Mouse (Mus musculus) C2C12 (cell line): ENCODE results near the gene Nol3.

Experiments
- CTCF ChIP-seq: IDR thresholded peaks from one replicate; pipeline ENCODE4 v1.5.1; 2011; ENCODE audit not compliant: control insufficient read depth, insufficient read depth, insufficient read length
- MYOG ChIP-seq: IDR thresholded peaks from one replicate; pipeline ENCODE4 v1.6.1; 2011; ENCODE audit not compliant: control insufficient read depth, insufficient read length; ENCODE audit errors: extremely low read depth
- USF1 ChIP-seq: IDR thresholded peaks from one replicate; pipeline ENCODE4 v1.6.1; 2011; ENCODE audit warnings: low read depth, mild to moderate bottlenecking, control low read depth, moderate library complexity

DNA sequence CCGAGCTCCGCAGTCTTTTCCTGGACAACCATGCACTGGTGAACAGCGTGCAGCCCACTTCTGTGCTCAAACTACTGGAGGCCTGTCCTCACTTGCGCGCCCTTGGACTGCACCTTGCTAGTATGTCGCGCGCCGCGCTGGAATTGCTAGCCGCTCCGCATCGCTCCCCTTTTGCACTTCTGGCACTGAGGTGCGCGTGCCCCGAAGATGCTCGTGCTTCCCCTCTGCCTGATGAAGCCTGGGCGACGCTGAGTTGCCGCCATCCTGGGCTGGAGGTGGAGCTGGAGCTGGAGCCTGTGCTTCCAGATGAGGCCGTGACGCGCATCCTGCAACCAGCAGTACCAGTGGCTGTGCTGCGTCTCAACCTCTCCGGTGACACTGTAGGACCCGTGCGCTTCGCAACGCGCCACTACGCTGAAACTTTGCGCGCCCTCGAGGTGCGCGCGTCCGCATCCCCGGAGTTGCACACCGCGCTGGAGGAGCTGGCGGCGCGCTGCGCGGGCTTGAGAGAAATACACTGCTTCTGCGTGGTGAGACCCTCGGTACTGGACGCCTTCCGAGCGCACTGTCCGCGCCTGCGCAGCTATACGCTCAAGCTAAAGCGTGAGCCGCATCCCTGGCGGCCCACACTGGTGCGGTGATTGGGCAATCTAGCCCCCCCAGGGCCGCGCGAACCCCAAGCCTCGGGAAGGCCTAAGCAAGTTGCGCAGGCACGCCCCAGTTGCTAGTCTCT, 7.4 kb upstream of the Nol3 start:
- TF ChIP-seq CTCF (no peak), MYOG (no peak), USF1 (no peak)
